Mouse (Mus musculus) kidney, postnatal 25 days (tissue): ENCODE measurements at regions not wholly inside any gene's neighbourhood (a gene's known extent, or its start where the extent isn't known, plus 50 kb on each side); places are given as distances from the start of the nearest gene placed in this dataset.
"Not testable (repeated sequence)": the region's sequence is repeated elsewhere in the genome, so short reads cannot be mapped to it uniquely, and the experiment has no call there.

ENCODE experiments used
- DNase-seq, 2 experiments: peaks; one replicate each; pipeline ENCODE4 v3.0.0; 2021; ENCODE audit warnings: mixed read lengths in 2 of 2

- DNase-seq, result peak; percentile 89 to 95
Measured at GRCm38 (mm10) chr17:17293932-17294534, 80.1 kb upstream of the Riok2 start.

GRCm38 (mm10) chr17:17295037-17295436, 79.1 kb upstream of the Riok2 start:
- not testable (repeated sequence) for DNase-seq

- DNase-seq, result not testable (repeated sequence)
Measured at GRCm38 (mm10) chr17:17303496-17303895, 70.6 kb upstream of the Riok2 start.
